Mouse (Mus musculus) frontal cortex, adult 2 months (tissue): ENCODE data around the gene Ftl1-ps1. TPM values are rescaled to one million over a fixed set of nuclear protein-coding genes. Genes with fewer than 3 reads are reported as not detected.

Experiments used
- DNase-seq, 2 experiments: peaks; one replicate each; pipeline ENCODE4 v3.0.0; 2022; ENCODE audit warnings: low spot score in 1 of 2; ENCODE audit errors: extremely low spot score in 1 of 2
- polyA plus RNA-seq: library from polyadenylated mRNA; depleted of rRNA; stranded (reverse); fragments of >200 nt; gene quantifications from 2 replicates; pipeline ENCODE4 v1.2.3, GENCODE M21; 2012; rRNA removed

Ftl1-ps1 gene
- 20.8 and 27.9 TPM in 2 replicates for polyA plus RNA-seq

DNA sequence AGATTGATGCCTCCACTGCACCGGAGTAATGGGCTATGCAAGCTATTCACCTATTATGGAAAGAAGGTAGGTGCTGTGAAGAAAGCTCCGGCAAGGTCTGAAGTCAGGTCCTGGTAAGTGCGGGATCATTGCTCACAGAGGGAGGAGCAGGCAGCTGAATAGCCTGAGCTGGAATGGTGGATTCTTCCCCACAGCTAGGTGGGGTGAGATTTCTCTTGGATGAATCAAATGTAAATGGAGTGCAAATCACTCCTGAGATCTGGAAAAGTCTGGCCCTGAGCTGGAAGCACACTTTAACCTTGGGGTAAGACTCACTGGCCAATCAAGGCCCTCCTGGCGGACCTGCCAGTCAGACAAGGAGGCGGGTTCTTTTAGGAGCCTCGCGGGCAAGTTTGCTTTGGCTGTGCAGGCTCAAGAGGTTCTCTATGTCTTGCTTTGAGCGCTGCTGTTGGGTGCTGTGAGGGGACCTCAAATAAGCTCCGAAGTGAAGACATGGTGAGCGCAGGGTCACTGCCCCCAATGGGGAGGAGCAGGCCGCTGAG lies at the start of gene Ftl1-ps1:
Ftl1-ps1 (plus strand) TSS at position 397 of the 542 bp plus-strand sequence.
- DNase-seq, result no peak

DNA sequence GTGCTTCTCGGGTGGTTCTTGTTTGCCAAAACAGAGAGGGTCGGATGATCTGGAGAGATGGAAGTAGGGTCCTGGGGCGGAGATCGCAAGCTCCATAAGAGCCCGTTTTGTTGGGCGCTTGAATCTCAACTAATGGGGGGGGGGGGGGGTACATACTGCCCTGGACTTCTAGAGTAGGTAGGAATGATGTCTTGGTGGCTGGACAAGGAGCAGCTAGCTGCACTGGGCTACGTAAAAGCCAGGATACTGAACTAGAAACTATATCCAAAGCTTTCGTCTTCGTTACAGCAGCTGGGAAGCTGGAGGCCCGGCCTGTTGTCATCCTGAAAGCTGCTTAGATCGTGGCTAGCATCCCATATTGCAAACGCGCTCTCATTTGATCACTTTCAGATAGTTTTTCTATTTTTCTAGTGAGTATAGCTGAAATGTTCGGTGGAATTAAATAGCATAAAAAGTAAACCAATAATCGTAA lies 49.0 kb upstream of the Ftl1-ps1 start:
- peak in 1 of 2 experiments; percentile 23 for DNase-seq

DNA sequence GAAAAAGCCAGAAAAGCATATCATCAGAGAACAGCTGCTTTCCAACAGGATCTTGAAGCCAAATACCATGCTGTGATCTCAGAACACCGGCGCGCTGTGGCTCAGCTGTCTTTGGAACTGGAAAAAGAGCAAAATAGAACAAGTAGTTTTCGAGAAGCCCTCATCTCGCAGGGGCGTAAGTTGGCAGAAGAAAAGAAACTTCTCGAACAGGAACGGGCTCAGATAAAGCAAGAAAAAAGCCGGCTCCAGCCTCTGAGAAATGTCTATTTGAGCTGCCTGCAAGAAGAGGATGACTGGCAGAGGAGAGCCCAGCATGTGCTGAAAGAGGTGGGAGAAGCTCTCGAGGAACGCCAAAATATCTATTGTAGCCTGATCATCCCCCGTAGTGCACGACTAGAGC lies 43.0 kb upstream of the Ftl1-ps1 start:
- DNase-seq, result peak; percentile 27 to 42

DNA sequence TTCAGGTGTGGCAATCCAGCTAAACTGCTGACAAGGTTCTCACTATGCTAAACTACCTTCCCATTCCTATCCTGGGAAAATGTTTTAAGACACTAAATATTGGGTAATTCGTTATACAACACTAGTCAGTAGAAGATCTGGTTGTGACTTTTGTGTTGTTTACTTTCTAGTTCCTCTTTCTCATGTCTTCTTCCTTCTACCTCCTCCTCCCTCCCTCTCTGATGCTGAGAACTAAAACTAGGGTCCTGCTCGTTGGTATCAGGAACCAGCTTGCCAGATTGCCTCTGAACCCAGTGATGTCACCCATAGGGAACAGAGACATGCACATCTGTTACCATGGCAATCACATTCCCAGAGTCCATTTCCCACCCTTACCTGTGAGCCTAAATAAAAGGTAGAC lies 37.3 kb upstream of the Ftl1-ps1 start:
- DNase-seq, result no peak

DNA sequence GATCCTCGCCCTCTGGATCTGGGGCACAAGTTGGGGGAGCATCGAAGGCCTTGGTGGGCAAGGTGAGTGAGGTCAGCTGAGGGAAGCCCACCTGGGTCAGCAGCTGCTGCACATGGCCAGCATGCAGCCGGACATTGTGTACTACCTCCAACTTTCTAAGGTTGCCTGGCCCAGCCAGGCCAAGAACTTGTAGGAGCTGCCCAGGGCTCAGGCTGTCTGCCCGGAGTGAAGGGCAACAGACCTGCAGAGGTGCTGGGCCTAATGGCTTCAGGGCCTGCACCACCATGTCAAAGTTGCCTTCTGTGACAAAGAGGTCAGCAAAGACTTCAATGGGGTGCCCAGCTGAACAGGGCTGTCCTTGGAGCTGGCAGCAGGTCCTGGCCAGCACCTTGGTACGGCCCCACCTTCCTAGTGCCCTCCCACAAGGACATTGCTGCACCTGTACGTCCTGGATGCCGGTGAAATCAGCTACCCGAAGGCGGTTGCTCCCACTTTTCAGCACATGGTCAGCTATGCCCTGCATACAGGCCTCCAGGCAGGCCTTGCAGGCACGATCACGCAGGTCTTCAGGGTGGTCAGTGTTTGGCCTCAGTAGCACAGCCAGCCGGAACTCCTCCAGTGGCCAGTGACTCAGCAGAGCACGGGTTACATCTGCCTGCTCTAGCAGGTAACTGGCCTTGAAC lies 36.2 kb upstream of the Ftl1-ps1 start:
- DNase-seq, result no peak

DNA sequence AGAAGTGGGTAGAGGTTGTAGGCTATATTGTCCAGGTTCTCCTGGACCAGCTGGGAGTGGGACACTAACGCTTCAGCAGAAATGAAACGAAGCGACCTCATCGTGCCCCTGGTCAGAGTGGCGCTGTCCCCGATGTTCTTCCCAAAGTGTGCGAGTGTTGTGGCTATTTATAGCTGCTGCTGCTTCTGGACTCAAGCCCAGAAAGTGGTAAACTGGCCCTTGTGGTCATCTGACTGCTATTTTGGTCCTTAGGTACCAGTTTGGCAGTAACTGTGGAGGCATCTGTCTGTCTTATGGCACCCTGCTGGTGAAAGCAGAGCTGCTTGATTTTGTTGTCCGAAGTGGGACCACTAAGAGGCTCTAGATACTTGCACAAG lies 35.6 kb upstream of the Ftl1-ps1 start, which contains the start of gene Lrrc14b:
Lrrc14b (minus strand) TSS at position 147 of the 377 bp plus-strand sequence.
- no peak for DNase-seq

DNA sequence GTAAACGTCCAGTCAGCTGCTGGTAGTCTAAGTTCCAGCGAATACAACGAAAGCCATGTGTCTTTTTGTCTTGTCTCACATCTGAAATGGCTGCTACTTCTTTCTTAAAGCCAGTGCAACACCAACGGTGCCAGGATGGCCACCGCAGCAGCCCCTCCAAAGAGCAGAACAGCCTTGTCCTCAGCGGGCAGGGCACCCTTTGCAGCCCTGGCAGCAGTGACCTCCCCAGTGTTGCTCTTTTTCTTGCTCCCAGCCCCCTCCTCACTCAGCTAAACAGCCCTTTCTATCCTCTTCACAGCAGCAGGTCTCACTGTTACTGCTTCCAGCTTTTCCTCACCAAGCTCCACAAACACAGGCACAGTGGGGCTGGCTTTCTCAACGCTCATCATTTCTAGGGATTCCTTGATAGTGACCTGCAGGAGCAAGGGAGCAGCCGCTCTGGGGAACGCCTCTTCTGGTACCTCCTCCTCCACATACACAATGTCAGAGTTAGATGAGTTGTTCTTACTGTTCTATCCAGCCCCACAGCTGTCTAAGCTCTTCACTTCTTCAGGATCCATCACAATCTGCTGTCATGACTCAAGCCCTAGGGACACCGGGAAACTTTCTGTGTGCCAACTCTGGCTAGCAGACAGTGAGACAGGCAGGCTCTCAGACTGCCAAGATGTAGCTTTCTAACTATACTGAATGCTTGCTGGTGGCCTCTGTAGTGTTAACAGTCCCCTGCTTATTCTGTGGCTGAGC lies 17.8 kb upstream of the Ftl1-ps1 start:
- no peak for DNase-seq

DNA sequence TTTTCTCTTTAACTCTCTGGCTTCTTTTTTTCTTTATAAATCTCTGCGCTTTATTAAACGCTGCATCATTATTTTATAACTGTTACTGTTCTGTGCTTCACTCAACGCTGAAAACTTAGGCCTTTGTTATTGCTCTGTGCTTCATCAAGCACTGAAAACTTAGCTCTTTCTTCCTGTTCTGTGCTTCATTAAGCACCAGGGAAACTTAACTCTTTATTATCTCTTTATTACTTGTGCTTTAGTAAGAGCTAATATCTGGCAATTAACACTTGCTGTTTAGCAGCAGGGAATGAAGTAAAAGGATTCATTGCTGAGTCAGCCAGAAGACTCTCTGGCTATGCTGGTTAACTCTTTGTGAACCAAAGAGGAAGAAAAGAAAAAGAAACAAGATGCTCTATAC lies 17.2 kb upstream of the Ftl1-ps1 start:
- DNase-seq, result no peak

DNA sequence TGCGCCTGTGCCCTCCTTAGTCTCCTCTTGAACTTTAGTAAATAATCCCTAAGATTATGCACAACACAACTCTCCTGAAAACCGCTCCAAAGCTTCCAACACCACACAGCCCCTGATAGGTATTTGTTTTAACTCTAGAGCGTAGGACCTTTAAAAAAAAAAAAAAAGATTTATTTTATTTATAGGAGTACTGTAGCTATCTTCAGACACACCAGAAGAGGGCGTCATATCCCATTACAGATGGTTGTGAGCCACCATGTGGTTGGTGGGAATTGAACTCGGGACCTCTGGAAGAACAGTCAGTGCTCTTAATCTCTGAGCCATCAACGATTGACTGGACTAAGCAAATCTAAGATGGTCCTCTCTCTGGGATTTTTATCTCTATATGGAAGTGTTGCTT lies 9.8 kb upstream of the Ftl1-ps1 start:
- no peak for DNase-seq

DNA sequence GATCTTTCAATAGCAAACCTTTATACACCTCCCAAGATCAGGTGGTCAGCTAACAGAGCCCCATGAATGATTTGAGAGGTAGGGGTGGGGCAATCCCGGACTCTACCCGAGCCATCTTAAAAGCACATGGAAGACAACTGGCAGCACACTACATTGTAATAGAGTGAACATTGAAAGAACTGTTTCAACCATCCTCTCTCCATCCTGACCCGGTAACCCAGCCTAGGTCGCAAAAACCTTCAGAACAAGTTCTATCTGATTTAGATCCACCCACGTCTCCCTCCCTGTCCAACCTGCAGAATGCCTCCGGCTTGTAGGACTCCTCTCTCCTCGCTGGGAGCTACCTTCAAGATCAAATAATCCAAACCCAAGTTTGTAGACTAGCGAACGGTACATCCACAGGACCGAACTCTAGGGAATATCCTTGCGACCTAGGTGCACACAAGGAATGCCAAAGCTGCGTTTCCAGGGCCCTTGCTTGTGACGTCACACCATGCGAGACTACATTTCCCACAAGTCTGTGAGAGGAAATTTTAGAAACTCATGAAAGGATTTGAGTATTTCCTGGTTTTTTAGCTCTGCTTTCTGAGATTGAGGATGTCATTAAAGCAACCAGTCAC lies 9.0 kb upstream of the Ftl1-ps1 start, which contains the start of gene Zfp72:
Zfp72 (minus strand) TSS at position 466 of the 620 bp plus-strand sequence.
- peak; percentile 75 to 87 for DNase-seq

DNA sequence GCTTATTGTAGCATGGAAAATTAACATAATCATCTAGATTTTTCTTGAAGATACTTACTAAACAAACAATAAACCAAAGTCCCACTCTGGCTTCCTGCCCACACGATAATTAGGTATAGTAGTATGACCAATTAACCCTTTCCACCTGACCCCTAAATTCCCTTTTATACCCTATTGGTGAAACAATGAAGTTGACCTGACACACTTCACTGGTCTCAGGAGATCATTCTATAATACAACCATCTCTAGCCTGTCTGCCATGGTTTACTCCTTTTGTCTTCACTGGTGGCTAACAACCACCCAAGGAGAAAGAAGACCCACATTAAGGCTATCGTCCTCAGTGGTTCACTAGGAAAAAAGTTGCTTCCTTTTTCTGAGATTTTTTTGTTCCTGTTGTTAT lies 8.3 kb upstream of the Ftl1-ps1 start:
- no peak for DNase-seq

DNA sequence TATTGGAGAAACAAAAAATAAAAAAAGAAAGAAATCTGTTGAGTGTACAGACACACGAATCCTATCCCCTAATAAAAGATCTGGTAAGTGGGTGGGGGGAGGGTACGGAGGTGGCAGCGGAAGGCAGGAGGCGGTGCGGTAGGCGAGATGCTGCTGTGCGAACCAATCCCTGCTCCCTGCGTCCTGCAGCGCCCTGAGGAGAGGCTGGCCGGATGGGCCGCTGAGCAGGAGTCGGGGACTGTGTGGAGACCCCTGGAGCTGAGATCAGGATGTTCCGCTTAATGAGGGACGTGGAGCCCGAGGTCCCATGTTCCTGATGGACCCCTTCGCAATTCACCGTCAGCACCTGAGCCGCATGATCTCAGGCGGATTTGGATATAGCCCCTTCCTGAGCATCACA lies 40.4 kb downstream of the Ftl1-ps1 start:
- DNase-seq, result no peak

Other genes starting within 250 kb of the Ftl1-ps1 start
- gene Exoc3, start 191.0 kb upstream of the Ftl1-ps1 start, polyA plus RNA-seq, result 49.9 and 52.2 TPM in 2 replicates
- gene Ahrr, start 107.4 kb upstream of the Ftl1-ps1 start, polyA plus RNA-seq, result 0.50 and 0.66 TPM in 2 replicates
- 132 and 134 TPM in 2 replicates for gene Pdcd6, start 82.1 kb upstream of the Ftl1-ps1 start, polyA plus RNA-seq
- gene Sdha, start 49.4 kb upstream of the Ftl1-ps1 start, polyA plus RNA-seq, result 290 and 314 TPM in 2 replicates
- 27.7 and 29.4 TPM in 2 replicates for gene Ccdc127, start 49.4 kb upstream of the Ftl1-ps1 start, polyA plus RNA-seq
- gene Lrrc14b, start 35.7 kb upstream of the Ftl1-ps1 start, polyA plus RNA-seq, result 0.21 and 0.34 TPM in 2 replicates
- 2.6 and 2.9 TPM in 2 replicates for gene Zfp72, start 8.9 kb upstream of the Ftl1-ps1 start, polyA plus RNA-seq
- 7.4 and 7.7 TPM in 2 replicates for gene Zfp825, start 94.3 kb downstream of the Ftl1-ps1 start, polyA plus RNA-seq
- gene Erap1, start 239.9 kb downstream of the Ftl1-ps1 start, polyA plus RNA-seq, result 6.6 and 9.7 TPM in 2 replicates